Mouse (Mus musculus) bone marrow, adult 2 months (tissue): ENCODE results near the gene Tmem41a.

Source experiments
- CTCF ChIP-seq: fragments of 200-500 bp; IDR thresholded peaks from 2 replicates; pipeline ENCODE4 v1.5.1; 2011; ENCODE audit warnings: low read length, control low read depth; ENCODE audit not compliant: control insufficient read depth, insufficient read depth
- POLR2A ChIP-seq: fragments of 200-500 bp; IDR thresholded peaks from 2 replicates; pipeline ENCODE4 v1.6.1; 2011; ENCODE audit warnings: low read depth, mild to moderate bottlenecking, control low read depth, low read length, borderline replicate concordance; ENCODE audit not compliant: control insufficient read depth

- TF ChIP-seq CTCF (no peak), POLR2A (no peak)
These were observed 36.2 kb upstream of the Tmem41a start for GRCm38 (mm10) chr16:21983581-21983980.
